Mouse (Mus musculus): ENCODE results near the gene Adarb2.

DNA sequence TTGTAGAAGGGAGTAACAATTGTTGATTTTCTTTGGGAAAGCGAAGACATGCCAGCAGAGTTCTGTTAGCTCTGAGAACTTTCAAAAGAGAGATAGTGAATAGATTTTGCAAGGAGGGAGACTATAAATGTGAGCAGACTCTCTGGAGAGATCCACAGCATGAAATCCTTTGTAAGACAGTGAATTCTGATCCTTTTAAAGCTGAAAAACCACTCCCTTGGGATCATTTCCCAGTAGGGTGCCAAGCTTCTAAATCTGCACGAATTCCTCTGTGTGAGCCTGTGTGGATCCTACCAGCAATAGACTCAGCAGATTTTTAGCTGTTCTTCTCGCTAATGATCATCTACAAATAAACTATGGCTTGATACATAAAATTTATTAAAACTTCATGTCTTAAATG, 278.7 kb downstream of the Adarb2 start:
- no peak for TF ChIP-seq CTCF (conservative IDR thresholded peaks at IDR 0.05; ENCODE audit: insufficient read depth, insufficient read length, low read depth, low read length)
- no peak for TF ChIP-seq POLR2A (IDR thresholded peaks at IDR 0.05; ENCODE audit: low read depth, low read length)
